Mouse (Mus musculus) ES-Bruce4 (cell line): ENCODE measurements around the gene Olfr1234.

Experiments
- CTCF ChIP-seq: IDR thresholded peaks from one replicate; pipeline ENCODE4 v1.8.1; 2011; ENCODE audit warnings: low read depth, low read length
- EP300 ChIP-seq: IDR thresholded peaks from 2 replicates; pipeline ENCODE4 v1.6.1; 2011; ENCODE audit warnings: low read depth, low read length; ENCODE audit not compliant: insufficient read depth
- POLR2A ChIP-seq: IDR thresholded peaks from one replicate; pipeline ENCODE4 v1.8.1; 2011; ENCODE audit warnings: low read length; ENCODE audit not compliant: insufficient read depth

- TF ChIP-seq CTCF (no peak), POLR2A (no peak), EP300 (no peak)
Observed at GRCm38 (mm10) chr2:89400882-89401281, 36.2 kb upstream of the Olfr1234 start.
